Comparison of ENCODE assay signal across 8 mouse cellular contexts in genomic region chr13:43480957-43481858, GRCm38 (mm10). TPM values are rescaled to one million over a fixed set of nuclear protein-coding genes. Genes with fewer than 3 reads are reported as not detected.
DNase-seq lines count a peak whose midpoint lies in the region; ATAC-seq lines count a peak whose summit lies in the region.

Gene Ranbp9 (minus strand): TSS chr13:43481282.

- no peaks in the 10 kb centered on the region for H3K9me3 ChIP-seq in forebrain, embryonic 10.5 days
- no peaks in the 10 kb centered on the region for H3K9me3 ChIP-seq in heart, embryonic 14.5 days (ENCODE audit: control insufficient read depth, low read length)
- no peaks in the 10 kb centered on the region for H3K9me3 ChIP-seq in liver, embryonic 11.5 days (ENCODE audit: control insufficient read depth, low read length)

- WGBS in forebrain, embryonic 10.5 days: under 1% methylated on average over 129 of the region's 132 CpGs
- under 1% methylated on average over 93 of the region's 132 CpGs for WGBS in heart, embryonic 14.5 days
- WGBS in liver, embryonic 11.5 days: under 1% methylated on average over 99 of the region's 132 CpGs

- H3K9ac ChIP-seq in heart, embryonic 14.5 days (ENCODE audit: low read length): peak within 1 kb of the TSS; percentile 99
- H3K9ac ChIP-seq in liver, embryonic 11.5 days (ENCODE audit: low read depth, low read length): peak within 1 kb of the TSS; percentile 89

- H3K27me3 ChIP-seq in forebrain, embryonic 10.5 days (ENCODE audit: poor library complexity, severe bottlenecking): peaks cover 11% of the 10 kb centered on the region; the same call in 1 of the 2 replicates
- no peaks in the 10 kb centered on the region for H3K27me3 ChIP-seq in heart, embryonic 14.5 days (ENCODE audit: control insufficient read depth, insufficient read depth, low read length)
- no peaks in the 10 kb centered on the region for H3K27me3 ChIP-seq in liver, embryonic 11.5 days (replicated peaks; ENCODE audit: control insufficient read depth, insufficient read depth, low read length)
- H3K27me3 ChIP-seq in splenic B cell, adult 2 months (ENCODE audit: control insufficient read depth, insufficient read depth, low read length, poor library complexity, severe bottlenecking): no peaks in the 10 kb centered on the region

- peak; percentile 84 for DNase-seq in CD4-positive, CD25-positive, alpha-beta regulatory T cell, adult 2 months (ENCODE audit: low read depth, low spot score)
- DNase-seq in forebrain, embryonic 10.5 days (ENCODE audit: extremely low spot score, low spot score): peak; percentile 72
- peak; percentile 88 for DNase-seq in kidney, postnatal 10 days
- peak; percentile 82 for DNase-seq in liver, embryonic 11.5 days (ENCODE audit: low spot score)
- peak; percentile 78 for DNase-seq in naive thymus-derived CD4-positive, alpha-beta T cell, adult 2 months (ENCODE audit: low read depth)
- DNase-seq in splenic B cell, adult 2 months (ENCODE audit: low read depth, low spot score): peak; percentile 77

- peak; percentile 86 for ATAC-seq in heart, embryonic 14.5 days (ENCODE audit: insufficient number of reproducible peaks, insufficient read depth, low FRiP score, low read depth)
- peak; percentile 89 for ATAC-seq in liver, embryonic 11.5 days (replicated peaks; ENCODE audit: low FRiP score)

- H3K4me1 ChIP-seq in brown adipose tissue, adult 24 weeks (ENCODE audit: control insufficient read depth, insufficient read depth, insufficient read length, low read length): peaks cover 12% of the 10 kb centered on the region
- peaks cover 32% of the 10 kb centered on the region for H3K4me1 ChIP-seq in forebrain, embryonic 10.5 days
- H3K4me1 ChIP-seq in heart, embryonic 14.5 days (ENCODE audit: control insufficient read depth in 2 of 2, insufficient read depth in 2 of 2, low read length in 2 of 2): peaks cover 3 to 18% of the 10 kb centered on the region in 2 experiments; a peak in 3 of 4 replicates
- peaks cover 20% of the 10 kb centered on the region for H3K4me1 ChIP-seq in liver, embryonic 11.5 days (replicated peaks; ENCODE audit: control insufficient read depth, insufficient read depth, low read length)

- peak within 1 kb of the TSS; percentile 100 for H3K4me3 ChIP-seq in brown adipose tissue, adult 24 weeks (ENCODE audit: insufficient read depth, low read depth, low read length)
- H3K4me3 ChIP-seq in forebrain, embryonic 10.5 days: peak within 1 kb of the TSS; percentile 93
- H3K4me3 ChIP-seq in heart, embryonic 14.5 days (ENCODE audit: control insufficient read depth in 1 of 2, insufficient read depth in 1 of 2, low read depth in 1 of 2, low read length in 2 of 2): peak within 1 kb of the TSS; percentile 98 to 99
- peak within 1 kb of the TSS; percentile 94 for H3K4me3 ChIP-seq in liver, embryonic 11.5 days (ENCODE audit: low read depth, low read length)

- H3K36me3 ChIP-seq in forebrain, embryonic 10.5 days (replicated peaks): no peaks in the 10 kb centered on the region
- H3K36me3 ChIP-seq in heart, embryonic 14.5 days (ENCODE audit: control insufficient read depth, insufficient read depth, low read length): 0 out of 2 replicates have a peak, but pooled peaks cover 2% of the 10 kb centered on the region
- no peaks in the 10 kb centered on the region for H3K36me3 ChIP-seq in liver, embryonic 11.5 days (ENCODE audit: control insufficient read depth, insufficient read depth, low read length)
- H3K36me3 ChIP-seq in splenic B cell, adult 2 months (ENCODE audit: control insufficient read depth, insufficient read depth, low read length, poor library complexity, severe bottlenecking): no peaks in the 10 kb centered on the region

- H3K27ac ChIP-seq in brown adipose tissue, adult 24 weeks (replicated peaks; ENCODE audit: low read depth, low read length): peak within 1 kb of the TSS; percentile 99
- peak within 1 kb of the TSS; percentile 98 for H3K27ac ChIP-seq in forebrain, embryonic 10.5 days
- H3K27ac ChIP-seq in heart, embryonic 14.5 days (replicated peaks in 1 of 2; ENCODE audit: control insufficient read depth in 1 of 2, insufficient read depth in 1 of 2, low read depth in 2 of 2, low read length in 2 of 2): peak within 1 kb of the TSS; percentile 99
- peak within 1 kb of the TSS; percentile 97 for H3K27ac ChIP-seq in liver, embryonic 11.5 days (ENCODE audit: low read depth, low read length)

- peak within 1 kb of the TSS; percentile 68 for H3K4me2 ChIP-seq in heart, embryonic 14.5 days (ENCODE audit: low read length)
- peak within 1 kb of the TSS; percentile 83 for H3K4me2 ChIP-seq in liver, embryonic 11.5 days

RNA-seq across cellular contexts. Expression of gene Ranbp9, which starts in this region (rescaled TPM):
- polyA plus RNA-seq in brown adipose tissue, adult 24 weeks (2012; ENCODE audit: insufficient read depth, insufficient read length, missing spikeins): 38.5 and 48.5 TPM in 2 replicates
- 8.2 and 10.6 TPM in 2 replicates for polyA plus RNA-seq in forebrain, embryonic 10.5 days (2016; fragmentation: Nextera tagmentation; extraction: Ambion mirVana)
- polyA plus RNA-seq in heart, embryonic 14.5 days (2014; fragmentation: Nextera tagmentation; extraction: Ambion mirVana): 8.8 and 13.7 TPM in 2 replicates
- polyA plus RNA-seq in liver, embryonic 11.5 days (2014; fragmentation: Nextera tagmentation; extraction: Ambion mirVana): 6.3 and 7.1 TPM in 2 replicates

Comparison
In these comparisons a context has a peak if more than half of its experiments do, and no peak if none do; other contexts are left out.
1. Peak in every context shown above with its lines: DNase-seq, ATAC-seq, H3K4me3 ChIP-seq and H3K27ac ChIP-seq.